ENCODE assay signal across 21 mouse cellular contexts in the genomic region with DNA sequence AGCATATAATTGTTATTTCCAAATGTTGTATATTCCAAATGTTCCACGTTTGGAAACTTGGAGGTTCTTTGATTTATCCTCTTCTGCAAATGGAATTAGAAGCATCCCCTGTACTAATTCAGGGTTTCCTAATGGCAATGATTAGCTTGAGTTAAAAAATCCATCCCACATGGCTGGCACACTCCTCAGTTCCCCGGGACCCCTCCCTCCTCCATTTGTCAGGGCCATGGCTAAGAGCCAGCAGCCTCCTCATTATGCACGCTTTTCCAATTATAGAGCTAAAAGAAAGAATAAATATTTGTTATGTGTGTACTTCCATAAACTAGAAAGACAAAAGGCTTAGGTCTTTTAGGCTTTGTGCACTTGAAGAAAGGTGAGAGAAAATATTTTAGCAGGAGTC. TPM values are rescaled to one million over a fixed set of nuclear protein-coding genes. Genes with fewer than 3 reads are reported as not detected.
DNase-seq lines count a peak whose midpoint lies in the region; ATAC-seq and TF ChIP-seq lines count a peak whose summit lies in the region.
"Had no signal": no experiment of that assay in that cellular context is flagged by ENCODE, and none has a peak within 500 bp of the region (broad histone marks: within the 10 kb centered on the region; RNA-seq: fewer than 3 reads in every experiment).

No protein-coding gene starts in this region.

- no peak overlapping the region for H3K4me2 ChIP-seq in hindbrain, postnatal 0 days (ENCODE audit: low read depth, low read length)
- H3K4me2 ChIP-seq in hindbrain, embryonic 11.5 days (replicated peaks; ENCODE audit: low read depth, low read length): no peak overlapping the region
- H3K4me2 ChIP-seq in forebrain, embryonic 14.5 days (ENCODE audit: low read length): no peak overlapping the region
- H3K4me2 ChIP-seq: hindbrain, embryonic 15.5 days; limb, embryonic 13.5 days; neural tube, embryonic 12.5 days had no signal

- no peak overlapping the region for H3K9ac ChIP-seq in hindbrain, postnatal 0 days (replicated peaks; ENCODE audit: low read length)
- no peak overlapping the region for H3K9ac ChIP-seq in hindbrain, embryonic 11.5 days (ENCODE audit: low read depth, low read length)
- H3K9ac ChIP-seq in forebrain, embryonic 14.5 days (ENCODE audit: low read length): no peak overlapping the region
- H3K9ac ChIP-seq: hindbrain, embryonic 15.5 days; limb, embryonic 13.5 days; liver, embryonic 14.5 days; neural tube, embryonic 12.5 days had no signal

- no peaks in the 10 kb centered on the region for H3K27me3 ChIP-seq in hindbrain, postnatal 0 days (ENCODE audit: insufficient read depth, low read length)
- no peaks in the 10 kb centered on the region for H3K27me3 ChIP-seq in hindbrain, embryonic 11.5 days (ENCODE audit: control insufficient read depth, insufficient read depth, low read length)
- H3K27me3 ChIP-seq in forebrain, embryonic 14.5 days (replicated peaks; ENCODE audit: control insufficient read depth, insufficient read depth, low read length): 0 out of 2 replicates have a peak, but pooled peaks cover 3% of the 10 kb centered on the region
- H3K27me3 ChIP-seq: hindbrain, embryonic 15.5 days; limb, embryonic 13.5 days; neural tube, embryonic 12.5 days had no signal

- no peak overlapping the region for H3K4me3 ChIP-seq in hindbrain, postnatal 0 days (ENCODE audit: low read length)
- no peak overlapping the region for H3K4me3 ChIP-seq in hindbrain, embryonic 11.5 days (ENCODE audit: low read depth, low read length)
- no peak overlapping the region for H3K4me3 ChIP-seq in forebrain, embryonic 14.5 days (ENCODE audit: low read depth, low read length)
- H3K4me3 ChIP-seq: heart, adult 2 months; hindbrain, embryonic 15.5 days; layer of hippocampus, adult 2 months; limb, embryonic 13.5 days; neural tube, embryonic 12.5 days had no signal

- DNase-seq in cerebellum, postnatal 10 days: peak; percentile 69 to 75
- no peak for DNase-seq in cerebellum, postnatal 25 days
- peak; percentile 37 for DNase-seq in hindbrain, postnatal 0 days (ENCODE audit: low spot score)
- DNase-seq in hindbrain, embryonic 11.5 days (ENCODE audit: low spot score): no peak
- peak; percentile 40 for DNase-seq in adrenal gland, postnatal 10 days
- peak; percentile 75 for DNase-seq in forebrain, embryonic 14.5 days (ENCODE audit: low spot score)
- no peak for DNase-seq in layer of hippocampus, postnatal 36 days
- DNase-seq: cerebellum, adult 11-12 months; gastrocnemius, postnatal 10 days; heart, adult 2 months; kidney, adult 11 months; thymus, postnatal 36 days had no signal

- no peaks in the 10 kb centered on the region for H3K9me3 ChIP-seq in hindbrain, postnatal 0 days (ENCODE audit: low read length)
- H3K9me3 ChIP-seq in hindbrain, embryonic 11.5 days (ENCODE audit: control insufficient read depth, low read length): no peaks in the 10 kb centered on the region
- H3K9me3 ChIP-seq in forebrain, embryonic 14.5 days (replicated peaks; ENCODE audit: control insufficient read depth, low read length): no peaks in the 10 kb centered on the region
- H3K9me3 ChIP-seq: hindbrain, embryonic 15.5 days; limb, embryonic 13.5 days; neural tube, embryonic 12.5 days had no signal

- TF ChIP-seq CTCF in hindbrain, postnatal 0 days (IDR thresholded peaks at IDR 0.05; ENCODE audit: low read depth): no peak

- no peaks in the 10 kb centered on the region for H3K36me3 ChIP-seq in hindbrain, postnatal 0 days (ENCODE audit: insufficient read depth, low read length)
- H3K36me3 ChIP-seq in hindbrain, embryonic 11.5 days (ENCODE audit: control insufficient read depth, insufficient read depth, low read length): no peaks in the 10 kb centered on the region
- no peaks in the 10 kb centered on the region for H3K36me3 ChIP-seq in forebrain, embryonic 14.5 days (ENCODE audit: control insufficient read depth, insufficient read depth, low read length)
- H3K36me3 ChIP-seq: hindbrain, embryonic 15.5 days; limb, embryonic 13.5 days; neural tube, embryonic 12.5 days had no signal

- H3K4me1 ChIP-seq in hindbrain, postnatal 0 days (ENCODE audit: insufficient read depth, low read length): no peaks in the 10 kb centered on the region; the same call in 1 of the 2 replicates
- H3K4me1 ChIP-seq in hindbrain, embryonic 11.5 days (replicated peaks; ENCODE audit: control insufficient read depth, insufficient read depth, low read length): no peaks in the 10 kb centered on the region
- H3K4me1 ChIP-seq in forebrain, embryonic 14.5 days (ENCODE audit: control insufficient read depth, insufficient read depth, low read length): no peaks in the 10 kb centered on the region
- H3K4me1 ChIP-seq: neural tube, embryonic 12.5 days had no signal

- WGBS in hindbrain, postnatal 0 days: 38% methylated on average over 3 of the region's 3 CpGs
- WGBS in hindbrain, embryonic 11.5 days: 86% methylated on average over 3 of the region's 3 CpGs
- WGBS in forebrain, embryonic 14.5 days: 29% methylated on average over 3 of the region's 3 CpGs

- no peak overlapping the region for H3K27ac ChIP-seq in hindbrain, postnatal 0 days
- no peak overlapping the region for H3K27ac ChIP-seq in hindbrain, embryonic 11.5 days (ENCODE audit: low read depth, low read length)
- no peak overlapping the region for H3K27ac ChIP-seq in forebrain, embryonic 14.5 days (ENCODE audit: low read depth, low read length)
- H3K27ac ChIP-seq: heart, adult 2 months; hindbrain, embryonic 15.5 days; kidney, postnatal 0 days; layer of hippocampus, adult 2 months; limb, embryonic 13.5 days; liver, embryonic 14.5 days; neural tube, embryonic 12.5 days had no signal

- ATAC-seq in hindbrain, postnatal 0 days: no peak
- ATAC-seq in hindbrain, embryonic 11.5 days (ENCODE audit: low FRiP score): no peak
- peak; percentile 81 for ATAC-seq in forebrain, embryonic 14.5 days
- ATAC-seq: lung, postnatal 0 days had no signal

RNA-seq across cellular contexts. Expression of a gene that starts 53.9 kb away (rescaled TPM):
- 1.0 and 1.6 TPM in 2 replicates for total RNA-seq in hindbrain, postnatal 0 days (2014; rRNA removed)
- 0.30 and 0.32 TPM in 2 replicates for polyA plus RNA-seq in hindbrain, postnatal 0 days (2015; fragmentation: Nextera tagmentation; extraction: Ambion mirVana)
- polyA plus RNA-seq in hindbrain, embryonic 11.5 days (2014; fragmentation: Nextera tagmentation; extraction: Ambion mirVana): 0.71 and 1.1 TPM in 2 replicates
- under 1 TPM in 1 of 2 experiments, not detected in 1; 0.06 TPM for total RNA-seq in adrenal gland, postnatal 10 days (2021)
- polyA plus RNA-seq in forebrain, embryonic 14.5 days (2014; fragmentation: Nextera tagmentation; extraction: Ambion mirVana): 0.16 and 0.28 TPM in 2 replicates
- 1 to 10 TPM; 1.2 to 1.5 TPM for total RNA-seq in layer of hippocampus, postnatal 36 days (2021)
- total RNA-seq: heart, adult 2 months; megakaryocyte, adult 5-6 weeks had no signal
- polyA plus RNA-seq: heart, postnatal 0 days; liver, embryonic 14.5 days had no signal

Comparison
In these comparisons a context has a peak if more than half of its experiments do, and no peak if none do; other contexts are left out.
1. DNase-seq: peak in cerebellum, postnatal 10 days (2 of 2), hindbrain, postnatal 0 days (single experiment), adrenal gland, postnatal 10 days (single experiment) and forebrain, embryonic 14.5 days (single experiment); none in cerebellum, postnatal 25 days (0 of 2), hindbrain, embryonic 11.5 days (single experiment) and layer of hippocampus, postnatal 36 days (0 of 2).